Mouse (Mus musculus) cortical plate, adult 2 months (tissue): ENCODE results near the gene Desi2.

Experiments
- CTCF ChIP-seq: fragments of 200-500 bp; IDR thresholded peaks from 2 replicates; pipeline ENCODE4 v1.5.1; 2011; ENCODE audit warnings: mild to moderate bottlenecking, control low read depth, low read length; ENCODE audit not compliant: insufficient read depth; ENCODE audit errors: extremely low read depth
- POLR2A ChIP-seq: fragments of 200-500 bp; IDR thresholded peaks from 2 replicates; pipeline ENCODE4 v1.6.1; 2011; ENCODE audit warnings: mild to moderate bottlenecking, low read length, control low read depth; ENCODE audit not compliant: insufficient read depth; ENCODE audit errors: extremely low read depth

DNA sequence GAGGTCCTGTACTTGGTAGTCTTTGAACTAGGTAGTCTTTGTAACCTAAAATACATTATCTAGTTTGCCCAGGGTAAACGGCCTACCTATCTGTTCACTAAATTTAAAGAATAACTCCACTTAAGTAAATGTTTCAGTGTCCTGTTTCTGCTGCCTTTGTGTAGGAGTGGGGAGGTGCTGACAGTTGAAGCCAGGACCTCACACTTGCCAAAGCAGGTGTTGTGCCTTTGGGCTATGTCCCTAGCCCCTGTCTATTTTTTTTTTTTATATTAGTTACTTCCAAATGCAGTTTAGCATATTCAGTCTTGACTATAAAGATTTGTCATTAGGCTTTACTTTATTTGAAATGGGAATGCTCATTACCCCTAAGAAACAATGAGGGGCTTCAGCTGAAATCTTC, 51.5 kb downstream of the Desi2 start:
- TF ChIP-seq CTCF (no peak), POLR2A (no peak)
